Mouse (Mus musculus) naive thymus-derived CD4-positive, alpha-beta T cell, adult 2 months (primary cell): ENCODE results near the gene Pate2.
"Not testable (repeated sequence)": the region's sequence is repeated elsewhere in the genome, so short reads cannot be mapped to it uniquely, and the experiment has no call there.

Source experiments
- DNase-seq: peaks from one replicate; pipeline ENCODE4 v3.0.0-alpha.2; 2011; ENCODE audit warnings: low read depth

The Pate2 gene

GRCm38 (mm10) chr9:35556494-35557102, 13.5 kb upstream of the Pate2 start:
- DNase-seq, result no peak

- peak; percentile 46 for DNase-seq
These were observed 11.7 kb upstream of the Pate2 start, which contains the start of the genes Ddx25 and Pus3 for GRCm38 (mm10) chr9:35558257-35559008. Gene Ddx25, minus strand, starts transcription at chr9:35558528. Gene Pus3, plus strand, starts transcription at chr9:35558595.

- DNase-seq, result peak; percentile 86
These were observed 10.8 kb upstream of the Pate2 start for GRCm38 (mm10) chr9:35559009-35559890.

- no peak for DNase-seq
These were observed 9.0 kb upstream of the Pate2 start for GRCm38 (mm10) chr9:35561076-35561475.

- no peak for DNase-seq
These were observed 8.5 kb upstream of the Pate2 start for GRCm38 (mm10) chr9:35561583-35561982.

- no peak for DNase-seq
These were observed 5.4 kb upstream of the Pate2 start for GRCm38 (mm10) chr9:35564536-35565240.

- DNase-seq, result no peak
These were observed 2.1 kb upstream of the Pate2 start for GRCm38 (mm10) chr9:35567995-35568394.

- DNase-seq, result no peak
These were observed 579 bp downstream of the Pate2 start for GRCm38 (mm10) chr9:35570663-35571062.

GRCm38 (mm10) chr9:35574416-35574815, 4.3 kb downstream of the Pate2 start:
- no peak for DNase-seq

GRCm38 (mm10) chr9:35587674-35588073, 17.6 kb downstream of the Pate2 start:
- DNase-seq, result no peak

- peak; percentile 3 for DNase-seq
These were observed 22.8 kb downstream of the Pate2 start for GRCm38 (mm10) chr9:35592903-35593302.

GRCm38 (mm10) chr9:35607647-35608405, 37.7 kb downstream of the Pate2 start:
- DNase-seq, result no peak

GRCm38 (mm10) chr9:35611841-35612240, 41.8 kb downstream of the Pate2 start, which contains the start of gene Pate4:
Gene Pate4, minus strand, starts transcription at chr9:35611941.
- DNase-seq, result no peak

- DNase-seq, result no peak
These were observed 43.9 kb downstream of the Pate2 start for GRCm38 (mm10) chr9:35614005-35614404.

- not testable (repeated sequence) for DNase-seq
These were observed 46.7 kb downstream of the Pate2 start for GRCm38 (mm10) chr9:35616784-35617183.

- DNase-seq, result no peak
These were observed 62.9 kb downstream of the Pate2 start for GRCm38 (mm10) chr9:35632981-35633380.

GRCm38 (mm10) chr9:35648102-35648501, 78.0 kb downstream of the Pate2 start, which contains the start of gene Pate3:
Gene Pate3, minus strand, starts transcription at chr9:35648202.
- DNase-seq, result no peak

- no peak for DNase-seq
These were observed 103.5 kb downstream of the Pate2 start for GRCm38 (mm10) chr9:35673557-35673956.

- no peak for DNase-seq
These were observed 116.9 kb downstream of the Pate2 start, which contains the start of gene Pate1 for GRCm38 (mm10) chr9:35687013-35687412. Gene Pate1, minus strand, starts transcription at chr9:35687390.

GRCm38 (mm10) chr9:35691924-35692323, 121.8 kb downstream of the Pate2 start:
- DNase-seq, result no peak

- no peak for DNase-seq
These were observed 137.2 kb downstream of the Pate2 start for GRCm38 (mm10) chr9:35707265-35707664.
